Comparison of ENCODE assay signal across 9 mouse cellular contexts in genomic region chr10:14055533-14055981, GRCm38 (mm10).
DNase-seq lines count a peak whose midpoint lies in the region; ATAC-seq and TF ChIP-seq lines count a peak whose summit lies in the region.
"Had no signal": no experiment of that assay in that cellular context is flagged by ENCODE, and none has a peak within 500 bp of the region (broad histone marks: within the 10 kb centered on the region; RNA-seq: fewer than 3 reads in every experiment).

No protein-coding gene starts in this region.

- no peaks in the 10 kb centered on the region for H3K9me3 ChIP-seq in embryonic facial prominence, embryonic 14.5 days (ENCODE audit: control insufficient read depth, low read length)
- H3K9me3 ChIP-seq in hindbrain, embryonic 12.5 days (replicated peaks) = no peaks in the 10 kb centered on the region
- no peaks in the 10 kb centered on the region for H3K9me3 ChIP-seq in midbrain, embryonic 13.5 days
- H3K9me3 ChIP-seq: limb, embryonic 13.5 days had no signal

- intact Hi-C loops in left cerebral cortex, postnatal 10 days (cut with DNase I) = no loop called here

- H3K27me3 ChIP-seq in kidney, adult 2 months (replicated peaks; ENCODE audit: control insufficient read depth, insufficient read depth, low read length) = no peaks in the 10 kb centered on the region
- no peaks in the 10 kb centered on the region for H3K27me3 ChIP-seq in embryonic facial prominence, embryonic 14.5 days (replicated peaks; ENCODE audit: control insufficient read depth, insufficient read depth, low read length)
- H3K27me3 ChIP-seq in hindbrain, embryonic 12.5 days = no peaks in the 10 kb centered on the region
- H3K27me3 ChIP-seq in midbrain, embryonic 13.5 days = no peaks in the 10 kb centered on the region

- no peak for TF ChIP-seq CTCF in kidney, adult 2 months (conservative IDR thresholded peaks at IDR 0.05; ENCODE audit: insufficient read depth, insufficient read length, low read depth, low read length)

- no peak overlapping the region for H3K4me3 ChIP-seq in kidney, adult 2 months (ENCODE audit: insufficient read depth, low read depth, low read length)
- no peak overlapping the region for H3K4me3 ChIP-seq in embryonic facial prominence, embryonic 14.5 days (ENCODE audit: low read depth, low read length)
- H3K4me3 ChIP-seq in hindbrain, embryonic 12.5 days = no peak overlapping the region
- H3K4me3 ChIP-seq in midbrain, embryonic 13.5 days (replicated peaks) = no peak overlapping the region
- H3K4me3 ChIP-seq: limb, embryonic 13.5 days had no signal

- H3K36me3 ChIP-seq in kidney, adult 2 months (ENCODE audit: control insufficient read depth, insufficient read depth, low read length) = no peaks in the 10 kb centered on the region
- no peaks in the 10 kb centered on the region for H3K36me3 ChIP-seq in embryonic facial prominence, embryonic 14.5 days (ENCODE audit: control insufficient read depth, insufficient read depth, low read length)
- no peaks in the 10 kb centered on the region for H3K36me3 ChIP-seq in hindbrain, embryonic 12.5 days
- no peaks in the 10 kb centered on the region for H3K36me3 ChIP-seq in midbrain, embryonic 13.5 days
- H3K36me3 ChIP-seq: limb, embryonic 13.5 days had no signal

- H3K4me1 ChIP-seq in kidney, adult 2 months (ENCODE audit: control insufficient read depth, insufficient read depth, low read length) = peaks cover 6% of the 10 kb centered on the region; the same call in 1 of the 2 replicates
- H3K4me1 ChIP-seq in embryonic facial prominence, embryonic 14.5 days (ENCODE audit: control insufficient read depth, insufficient read depth, low read length) = peaks cover 15% of the 10 kb centered on the region
- H3K4me1 ChIP-seq in hindbrain, embryonic 12.5 days = peaks cover 22% of the 10 kb centered on the region
- peaks cover 25% of the 10 kb centered on the region for H3K4me1 ChIP-seq in midbrain, embryonic 13.5 days (replicated peaks)

- H3K9ac ChIP-seq in embryonic facial prominence, embryonic 14.5 days (ENCODE audit: low read depth, low read length) = no peak overlapping the region
- no peak overlapping the region for H3K9ac ChIP-seq in hindbrain, embryonic 12.5 days
- H3K9ac ChIP-seq in midbrain, embryonic 13.5 days (replicated peaks) = no peak overlapping the region
- H3K9ac ChIP-seq: limb, embryonic 13.5 days had no signal

- no peak overlapping the region for H3K4me2 ChIP-seq in embryonic facial prominence, embryonic 14.5 days (ENCODE audit: low read depth, low read length)
- H3K4me2 ChIP-seq in hindbrain, embryonic 12.5 days (replicated peaks) = no peak overlapping the region
- no peak overlapping the region for H3K4me2 ChIP-seq in midbrain, embryonic 13.5 days (replicated peaks)
- H3K4me2 ChIP-seq: limb, embryonic 13.5 days had no signal

- H3K27ac ChIP-seq in kidney, adult 2 months (ENCODE audit: insufficient read depth, low read depth, low read length) = peak overlapping the region; percentile 34
- H3K27ac ChIP-seq in embryonic facial prominence, embryonic 14.5 days (replicated peaks; ENCODE audit: low read depth, low read length) = no peak overlapping the region
- H3K27ac ChIP-seq in hindbrain, embryonic 12.5 days = no peak overlapping the region
- H3K27ac ChIP-seq in midbrain, embryonic 13.5 days = peak overlapping the region; percentile 8; the same call in 1 of the 2 replicates
- H3K27ac ChIP-seq: limb, embryonic 13.5 days had no signal

- DNase-seq in kidney, adult 2 months = peak; percentile 40
- DNase-seq in kidney, adult 8-10 months = no peak
- peak; percentile 63 for DNase-seq in Muller cell, postnatal 12 days (ENCODE audit: inconsistent ontology term)
- DNase-seq in embryonic facial prominence, embryonic 14.5 days (ENCODE audit: low spot score) = peak; percentile 65
- DNase-seq in left cerebral cortex, postnatal 10 days (ENCODE audit: extremely low spot score in 1 of 2, low spot score in 2 of 2) = no peak
- no peak for DNase-seq in layer of hippocampus, postnatal 36 days

- ATAC-seq in embryonic facial prominence, embryonic 14.5 days (ENCODE audit: low read depth) = no peak; the same call in 1 of the 2 replicates
- ATAC-seq in hindbrain, embryonic 12.5 days (ENCODE audit: low FRiP score) = peak; percentile 64
- ATAC-seq in midbrain, embryonic 13.5 days = 0 out of 2 replicates have a peak, but pooled peaks have one; percentile 25

- WGBS in kidney, adult 2 months = 32% methylated on average over 9 of the region's 9 CpGs
- 41% methylated on average over 9 of the region's 9 CpGs for WGBS in embryonic facial prominence, embryonic 14.5 days
- WGBS in hindbrain, embryonic 12.5 days = 27% methylated on average over 9 of the region's 9 CpGs
- 22% methylated on average over 9 of the region's 9 CpGs for WGBS in midbrain, embryonic 13.5 days

- no peak for TF ChIP-seq POLR2A in kidney, adult 2 months (IDR thresholded peaks at IDR 0.05; ENCODE audit: low read depth, low read length)

Comparison
In these comparisons a context has a peak if more than half of its experiments do, and no peak if none do; other contexts are left out.
1. DNase-seq: peak in kidney, adult 2 months (single experiment), Muller cell, postnatal 12 days (single experiment) and embryonic facial prominence, embryonic 14.5 days (single experiment); none in kidney, adult 8-10 months (0 of 2), left cerebral cortex, postnatal 10 days (0 of 2) and layer of hippocampus, postnatal 36 days (0 of 2).
2. H3K27ac ChIP-seq: peak in kidney, adult 2 months (single experiment) and midbrain, embryonic 13.5 days (single experiment); none in embryonic facial prominence, embryonic 14.5 days (single experiment) and hindbrain, embryonic 12.5 days (single experiment).